Mouse (Mus musculus) liver, postnatal 0 days (tissue): ENCODE measurements around the gene Pcdh7.

Experiments
- CTCF ChIP-seq: sonication (generic); IDR thresholded peaks from 2 replicates; pipeline ENCODE4 v1.5.1; 2016; ENCODE audit warnings: antibody characterized with exemption, low read depth
- EP300 ChIP-seq: IDR thresholded peaks from 2 replicates; pipeline ENCODE4 v1.6.1; 2016; ENCODE audit warnings: antibody characterized with exemption, low read depth, mild to moderate bottlenecking

- TF ChIP-seq EP300 (no peak), CTCF (no peak)
Observed at GRCm38 (mm10) chr5:58153966-58154365, 436.2 kb downstream of the Pcdh7 start.
